Mouse (Mus musculus) layer of hippocampus, adult 9-11 months (tissue): ENCODE measurements around the gene Efcab9.

Experiments used
- DNase-seq: peaks from one replicate; pipeline ENCODE4 v3.0.0; 2022

Efcab9 gene

GRCm38 (mm10) chr11:32555103-32555689 is 23.3 kb upstream of the Efcab9 start:
- DNase-seq = no peak

GRCm38 (mm10) chr11:32554141-32555091 is 22.5 kb upstream of the Efcab9 start:
- no peak for DNase-seq

- DNase-seq = no peak
These were observed 21.6 kb upstream of the Efcab9 start for GRCm38 (mm10) chr11:32553311-32554140.

- no peak for DNase-seq
These were observed 20.7 kb upstream of the Efcab9 start for GRCm38 (mm10) chr11:32552401-32553090.

- DNase-seq = no peak
These were observed 19.9 kb upstream of the Efcab9 start for GRCm38 (mm10) chr11:32551579-32552297.

GRCm38 (mm10) chr11:32551056-32551455 is 19.2 kb upstream of the Efcab9 start:
- no peak for DNase-seq

- DNase-seq = no peak
These were observed 18.2 kb upstream of the Efcab9 start for GRCm38 (mm10) chr11:32550102-32550501.

- no peak for DNase-seq
These were observed 17.4 kb upstream of the Efcab9 start for GRCm38 (mm10) chr11:32549236-32549635.

GRCm38 (mm10) chr11:32548240-32548639 is 16.4 kb upstream of the Efcab9 start:
- DNase-seq = no peak

GRCm38 (mm10) chr11:32547391-32547947 is 15.6 kb upstream of the Efcab9 start:
- no peak for DNase-seq

- no peak for DNase-seq
These were observed 14.6 kb upstream of the Efcab9 start for GRCm38 (mm10) chr11:32546483-32546882.

GRCm38 (mm10) chr11:32545605-32546004 is 13.7 kb upstream of the Efcab9 start:
- DNase-seq = no peak

GRCm38 (mm10) chr11:32544497-32544896 is 12.6 kb upstream of the Efcab9 start:
- no peak for DNase-seq

GRCm38 (mm10) chr11:32544041-32544440 is 12.2 kb upstream of the Efcab9 start:
- no peak for DNase-seq

- peak; percentile 65 for DNase-seq
These were observed 11.0 kb upstream of the Efcab9 start for GRCm38 (mm10) chr11:32542687-32543411.

- no peak for DNase-seq
These were observed 10.3 kb upstream of the Efcab9 start for GRCm38 (mm10) chr11:32542181-32542580.

GRCm38 (mm10) chr11:32540463-32540862 is 8.6 kb upstream of the Efcab9 start:
- DNase-seq = no peak

GRCm38 (mm10) chr11:32539717-32540116 is 7.8 kb upstream of the Efcab9 start:
- no peak for DNase-seq

GRCm38 (mm10) chr11:32538846-32539245 is 7.0 kb upstream of the Efcab9 start:
- no peak for DNase-seq

- no peak for DNase-seq
These were observed 6.6 kb upstream of the Efcab9 start for GRCm38 (mm10) chr11:32538435-32538834.

- no peak for DNase-seq
These were observed 5.1 kb upstream of the Efcab9 start for GRCm38 (mm10) chr11:32536954-32537353.
